Mouse (Mus musculus): Measurements from ENCODE around the gene Sstr5. TPM values are rescaled to one million over a fixed set of nuclear protein-coding genes. Genes with fewer than 3 reads are reported as not detected.

The Sstr5 gene
- 1.0 TPM in 2 replicates for polyA plus RNA-seq (2015; fragmentation: Nextera tagmentation; extraction: Ambion mirVana)

DNA sequence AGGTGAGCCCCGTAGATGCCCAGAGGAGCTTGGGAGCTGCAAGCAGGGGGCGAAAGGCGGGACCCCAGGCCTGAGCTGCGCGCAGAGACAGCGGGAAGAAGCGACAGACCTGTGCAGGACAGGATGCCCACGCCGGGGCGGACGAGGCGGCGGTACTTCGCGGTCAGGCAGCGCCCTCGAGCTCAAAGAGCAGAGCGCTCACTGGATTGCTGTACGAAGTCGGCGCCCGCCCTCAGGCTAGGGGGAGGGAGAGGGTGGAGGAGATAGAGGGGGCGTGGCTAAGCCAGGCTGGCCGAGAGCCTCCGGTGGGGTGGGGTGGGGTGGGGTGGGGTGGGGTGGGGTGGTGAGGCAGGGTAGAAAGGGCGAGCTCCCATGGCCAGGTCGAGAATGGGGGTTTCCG lies at the start of gene Sstr5:
TSS of gene Sstr5 (minus strand) at position 276 of the 400 bp plus-strand sequence.
- Histone ChIP-seq H3K36me3 (ENCODE audit: control insufficient read depth, insufficient read depth, low read length) (no peaks in the 10 kb centered on the region), H3K9ac (ENCODE audit: low read depth, low read length) (peak within 1 kb of the TSS; percentile 62), H3K4me2 (ENCODE audit: low read length) (peak within 1 kb of the TSS; percentile 61), H3K9me3 (ENCODE audit: control insufficient read depth, low read length) (no peaks in the 10 kb centered on the region), H3K4me1 (ENCODE audit: control insufficient read depth, insufficient read depth, low read depth, low read length) (peaks cover 4% of the 10 kb centered on the region), H3K27ac (ENCODE audit: low read depth, low read length) (no peak within 1 kb of the TSS), H3K27me3 (replicated peaks; ENCODE audit: control insufficient read depth, insufficient read depth, low read length) (peaks cover 12% of the 10 kb centered on the region), H3K4me3 (ENCODE audit: low read length) (peak within 1 kb of the TSS; percentile 38)
- ATAC-seq = no peak
- WGBS = 0% methylated on average over 23 of the region's 28 CpGs

- H3K4me2 ChIP-seq (ENCODE audit: low read length) = no peak overlapping the region
- peaks cover 7% of the 10 kb centered on the region for H3K4me1 ChIP-seq (ENCODE audit: control insufficient read depth, insufficient read depth, low read depth, low read length)
- H3K36me3 ChIP-seq (ENCODE audit: control insufficient read depth, insufficient read depth, low read length) = no peaks in the 10 kb centered on the region
- no peak overlapping the region for H3K9ac ChIP-seq (ENCODE audit: low read depth, low read length)
- H3K9me3 ChIP-seq (ENCODE audit: control insufficient read depth, low read length) = no peaks in the 10 kb centered on the region
- no peak overlapping the region for H3K4me3 ChIP-seq (ENCODE audit: low read length)
- no peak overlapping the region for H3K27ac ChIP-seq (ENCODE audit: low read depth, low read length)
- H3K27me3 ChIP-seq (replicated peaks; ENCODE audit: control insufficient read depth, insufficient read depth, low read length) = no peaks in the 10 kb centered on the region
- ATAC-seq = no peak
- 91% methylated on average over 4 of the region's 4 CpGs for WGBS
Measured at GRCm38 (mm10) chr17:25541768-25542167, 44.7 kb upstream of the Sstr5 start.

DNA sequence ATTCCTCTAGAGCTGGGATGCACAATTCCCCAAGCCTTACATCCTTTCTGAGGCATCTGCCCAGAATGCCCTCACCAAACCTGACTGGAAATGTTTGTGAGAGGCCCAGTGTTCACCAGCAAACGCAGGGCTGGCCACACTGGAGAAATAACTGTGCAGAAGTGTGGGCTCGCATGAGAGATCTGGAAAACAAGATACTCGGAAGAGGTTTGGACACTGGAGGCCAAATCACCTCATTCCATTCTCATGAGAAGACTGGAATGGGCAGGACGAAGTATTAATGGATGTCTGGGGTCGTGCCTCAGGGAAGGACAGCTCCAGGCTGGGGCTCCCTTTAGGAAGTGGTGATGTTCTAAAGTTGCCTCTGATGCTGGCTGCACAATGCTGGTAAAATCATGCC lies 43.6 kb upstream of the Sstr5 start:
- Histone ChIP-seq H3K27me3 (replicated peaks; ENCODE audit: control insufficient read depth, insufficient read depth, low read length) (no peaks in the 10 kb centered on the region), H3K4me2 (ENCODE audit: low read length) (no peak overlapping the region), H3K9me3 (ENCODE audit: control insufficient read depth, low read length) (no peaks in the 10 kb centered on the region), H3K4me3 (ENCODE audit: low read length) (no peak overlapping the region), H3K36me3 (ENCODE audit: control insufficient read depth, insufficient read depth, low read length) (no peaks in the 10 kb centered on the region), H3K27ac (ENCODE audit: low read depth, low read length) (no peak overlapping the region), H3K9ac (ENCODE audit: low read depth, low read length) (no peak overlapping the region), H3K4me1 (ENCODE audit: control insufficient read depth, insufficient read depth, low read depth, low read length) (peaks cover 7% of the 10 kb centered on the region)
- no peak for ATAC-seq
- WGBS = 80% methylated on average over 5 of the region's 5 CpGs

DNA sequence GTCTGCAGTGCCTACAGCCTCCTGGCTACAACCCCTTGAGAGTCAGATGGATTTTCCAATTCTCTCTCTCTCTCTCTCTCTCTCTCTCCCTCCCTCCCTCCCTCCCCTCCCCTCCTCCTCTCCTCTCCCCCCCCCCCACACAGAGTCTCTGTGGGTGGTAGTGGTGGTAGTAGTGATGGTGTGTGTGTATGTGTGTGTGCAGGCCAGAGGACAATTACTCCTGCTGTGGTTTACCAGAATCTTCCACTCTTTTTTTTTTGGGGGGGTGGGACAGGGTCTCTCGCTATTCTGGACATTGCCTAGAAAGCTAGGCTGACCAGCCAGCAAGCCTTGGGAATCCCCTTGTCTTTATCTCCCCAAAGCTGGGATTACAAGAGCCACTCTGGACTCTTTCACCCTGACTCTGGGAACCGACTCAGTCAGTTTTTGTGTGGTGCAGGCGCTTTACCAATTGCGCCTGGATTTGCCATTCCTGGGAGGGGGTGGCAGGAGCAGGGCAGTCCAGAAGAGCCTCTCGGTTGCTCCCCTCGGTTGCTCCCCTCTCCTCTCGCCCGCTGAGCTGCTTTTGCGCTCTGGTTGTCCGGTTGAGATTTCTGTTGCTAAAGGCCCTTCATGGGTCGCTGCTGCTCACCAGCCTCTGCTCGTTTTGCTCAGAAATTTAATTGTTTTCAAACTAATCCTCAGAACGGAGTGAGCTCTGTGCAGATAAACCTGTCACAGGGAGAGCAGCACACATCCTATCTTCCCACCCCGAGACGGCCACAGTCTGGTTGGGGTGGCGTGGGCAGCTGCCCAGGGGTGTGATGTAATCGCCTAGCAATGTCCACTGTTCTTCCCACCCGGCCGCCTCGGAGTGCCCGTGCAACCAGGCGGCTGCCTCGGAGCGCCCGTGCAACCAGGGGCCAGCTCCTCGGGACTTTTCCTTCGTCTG lies 42.1 kb upstream of the Sstr5 start:
- 23% methylated on average over 27 of the region's 27 CpGs for WGBS
- Histone ChIP-seq H3K36me3 (ENCODE audit: control insufficient read depth, insufficient read depth, low read length) (no peaks in the 10 kb centered on the region), H3K27me3 (replicated peaks; ENCODE audit: control insufficient read depth, insufficient read depth, low read length) (no peaks in the 10 kb centered on the region), H3K9ac (ENCODE audit: low read depth, low read length) (peak overlapping the region; percentile 45; the same call in 1 of the 2 replicates), H3K9me3 (ENCODE audit: control insufficient read depth, low read length) (no peaks in the 10 kb centered on the region), H3K4me2 (ENCODE audit: low read length) (peak overlapping the region; percentile 35; the same call in 1 of the 2 replicates), H3K27ac (ENCODE audit: low read depth, low read length) (peak overlapping the region; percentile 70), H3K4me3 (ENCODE audit: low read length) (no peak overlapping the region), H3K4me1 (ENCODE audit: control insufficient read depth, insufficient read depth, low read depth, low read length) (peaks cover 7% of the 10 kb centered on the region)
- ATAC-seq = peak; percentile 76

- Histone ChIP-seq H3K4me1 (ENCODE audit: control insufficient read depth, insufficient read depth, low read depth, low read length) (no peaks in the 10 kb centered on the region), H3K4me2 (ENCODE audit: low read length) (no peak overlapping the region), H3K36me3 (ENCODE audit: control insufficient read depth, insufficient read depth, low read length) (no peaks in the 10 kb centered on the region), H3K4me3 (ENCODE audit: low read length) (no peak overlapping the region), H3K9ac (ENCODE audit: low read depth, low read length) (no peak overlapping the region), H3K9me3 (ENCODE audit: control insufficient read depth, low read length) (no peaks in the 10 kb centered on the region), H3K27ac (ENCODE audit: low read depth, low read length) (no peak overlapping the region), H3K27me3 (replicated peaks; ENCODE audit: control insufficient read depth, insufficient read depth, low read length) (no peaks in the 10 kb centered on the region)
- peak; percentile 60; the same call in 1 of the 2 replicates for ATAC-seq
- WGBS = 53% methylated on average over 8 of the region's 8 CpGs
Measured at GRCm38 (mm10) chr17:25530357-25531022, 33.4 kb upstream of the Sstr5 start.

GRCm38 (mm10) chr17:25522080-25522479 lies 25.0 kb upstream of the Sstr5 start:
- Histone ChIP-seq H3K9ac (ENCODE audit: low read depth, low read length) (no peak overlapping the region), H3K4me2 (ENCODE audit: low read length) (no peak overlapping the region), H3K4me3 (ENCODE audit: low read length) (no peak overlapping the region), H3K27ac (ENCODE audit: low read depth, low read length) (no peak overlapping the region), H3K36me3 (ENCODE audit: control insufficient read depth, insufficient read depth, low read length) (no peaks in the 10 kb centered on the region), H3K4me1 (ENCODE audit: control insufficient read depth, insufficient read depth, low read depth, low read length) (peaks cover 4% of the 10 kb centered on the region), H3K9me3 (ENCODE audit: control insufficient read depth, low read length) (no peaks in the 10 kb centered on the region), H3K27me3 (replicated peaks; ENCODE audit: control insufficient read depth, insufficient read depth, low read length) (no peaks in the 10 kb centered on the region)
- ATAC-seq = no peak
- 90% methylated on average over 12 of the region's 12 CpGs for WGBS

DNA sequence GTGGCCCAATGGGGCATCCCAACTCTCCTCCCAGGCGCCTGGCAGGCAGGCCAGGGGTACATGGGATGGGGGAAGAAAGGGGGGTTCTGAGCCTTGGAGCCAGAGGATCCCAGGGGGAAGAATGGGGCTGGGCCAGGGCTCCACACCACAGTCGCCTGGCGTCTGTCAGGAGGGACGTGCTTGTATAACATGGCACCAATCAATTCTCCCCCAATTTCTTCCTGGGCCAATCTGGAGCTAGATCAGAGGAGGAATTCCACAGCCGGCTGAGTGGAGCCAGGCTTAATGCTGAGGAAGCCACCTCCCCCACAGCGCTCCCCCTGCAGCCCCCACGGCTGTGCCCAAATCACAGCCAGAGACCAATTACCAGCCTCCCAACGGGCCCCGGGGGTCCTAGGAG lies 23.4 kb upstream of the Sstr5 start:
- Histone ChIP-seq H3K9ac (ENCODE audit: low read depth, low read length) (no peak overlapping the region), H3K27me3 (replicated peaks; ENCODE audit: control insufficient read depth, insufficient read depth, low read length) (no peaks in the 10 kb centered on the region), H3K4me3 (ENCODE audit: low read length) (no peak overlapping the region), H3K4me2 (ENCODE audit: low read length) (no peak overlapping the region), H3K9me3 (ENCODE audit: control insufficient read depth, low read length) (no peaks in the 10 kb centered on the region), H3K4me1 (ENCODE audit: control insufficient read depth, insufficient read depth, low read depth, low read length) (peaks cover 4% of the 10 kb centered on the region), H3K27ac (ENCODE audit: low read depth, low read length) (no peak overlapping the region), H3K36me3 (ENCODE audit: control insufficient read depth, insufficient read depth, low read length) (no peaks in the 10 kb centered on the region)
- WGBS = 58% methylated on average over 9 of the region's 9 CpGs
- 0 out of 2 replicates have a peak, but pooled peaks have one; percentile 21 for ATAC-seq

DNA sequence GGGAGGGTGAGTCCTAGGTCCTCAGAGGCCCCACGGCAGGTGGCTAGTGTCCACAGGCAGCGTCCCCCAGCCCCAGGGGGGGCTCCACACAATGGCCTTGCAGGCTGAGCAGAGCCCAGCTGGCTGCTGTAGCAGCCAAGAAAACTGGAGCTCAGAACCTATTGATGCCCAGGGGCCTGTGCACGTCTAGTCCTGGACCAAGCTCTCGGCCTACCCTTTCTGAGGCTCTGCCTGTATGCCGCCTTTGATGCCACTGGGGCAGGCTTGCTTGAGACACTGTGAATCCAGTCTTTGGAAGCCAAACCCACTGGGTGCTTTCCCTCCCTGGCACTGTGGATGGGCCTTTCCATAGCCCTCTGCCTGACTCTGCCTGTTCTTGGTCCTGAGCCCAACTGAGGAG lies 22.4 kb upstream of the Sstr5 start:
- peak; percentile 77 for ATAC-seq
- Histone ChIP-seq H3K9me3 (ENCODE audit: control insufficient read depth, low read length) (no peaks in the 10 kb centered on the region), H3K4me3 (ENCODE audit: low read length) (no peak overlapping the region), H3K9ac (ENCODE audit: low read depth, low read length) (no peak overlapping the region), H3K36me3 (ENCODE audit: control insufficient read depth, insufficient read depth, low read length) (no peaks in the 10 kb centered on the region), H3K4me1 (ENCODE audit: control insufficient read depth, insufficient read depth, low read depth, low read length) (peaks cover 4% of the 10 kb centered on the region), H3K27ac (ENCODE audit: low read depth, low read length) (no peak overlapping the region; the same call in 1 of the 2 replicates), H3K27me3 (replicated peaks; ENCODE audit: control insufficient read depth, insufficient read depth, low read length) (no peaks in the 10 kb centered on the region), H3K4me2 (ENCODE audit: low read length) (no peak overlapping the region)
- WGBS = 49% methylated on average over 5 of the region's 5 CpGs

DNA sequence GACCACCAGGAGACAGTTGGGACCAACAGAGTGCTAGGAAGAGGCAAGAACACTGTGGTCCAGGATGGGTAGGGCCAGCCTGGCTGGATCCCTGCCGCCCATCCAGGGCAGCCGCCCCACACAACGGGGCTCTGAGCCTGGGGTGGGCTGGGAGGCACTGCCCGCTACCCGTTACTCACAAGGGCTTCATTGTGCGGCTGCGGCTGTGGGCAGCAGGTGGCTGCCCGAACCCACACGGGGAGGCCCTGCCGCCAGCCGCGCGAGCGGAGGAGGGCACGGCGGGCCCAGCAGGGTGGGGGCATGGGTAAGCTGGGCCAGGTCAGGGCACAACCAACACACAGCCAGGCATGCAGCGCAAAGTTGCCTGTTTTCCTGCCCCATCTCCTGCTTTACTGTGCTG lies 21.1 kb upstream of the Sstr5 start:
- no peak overlapping the region for H3K4me2 ChIP-seq (ENCODE audit: low read length)
- H3K27me3 ChIP-seq (replicated peaks; ENCODE audit: control insufficient read depth, insufficient read depth, low read length) = no peaks in the 10 kb centered on the region
- H3K27ac ChIP-seq (ENCODE audit: low read depth, low read length) = no peak overlapping the region
- H3K4me3 ChIP-seq (ENCODE audit: low read length) = no peak overlapping the region
- ATAC-seq = peak; percentile 83
- H3K9ac ChIP-seq (ENCODE audit: low read depth, low read length) = no peak overlapping the region
- no peaks in the 10 kb centered on the region for H3K36me3 ChIP-seq (ENCODE audit: control insufficient read depth, insufficient read depth, low read length)
- 45% methylated on average over 16 of the region's 17 CpGs for WGBS
- peaks cover 4% of the 10 kb centered on the region for H3K4me1 ChIP-seq (ENCODE audit: control insufficient read depth, insufficient read depth, low read depth, low read length)
- no peaks in the 10 kb centered on the region for H3K9me3 ChIP-seq (ENCODE audit: control insufficient read depth, low read length)
